Mouse (Mus musculus) CH12.LX (cell line): ENCODE data around the gene Uchl1. TPM values are rescaled to one million over a fixed set of nuclear protein-coding genes. Genes with fewer than 3 reads are reported as not detected.

Experiments
- DNase-seq: peaks from one replicate; pipeline ENCODE4 v3.0.0-alpha.2; 2013; ENCODE audit errors: extremely low read depth
- H3K27ac ChIP-seq: 2 replicates; pipeline ENCODE4 v1.5.1; 2012; ENCODE audit warnings: low read depth, mild to moderate bottlenecking, control low read depth, moderate library complexity; ENCODE audit not compliant: insufficient read depth
- H3K27me3 ChIP-seq: replicated peaks from 2 replicates; pipeline ENCODE3; 2012; ENCODE audit warnings: inconsistent platforms
- H3K36me3 ChIP-seq, 2 experiments: replicated peaks in 1 of 2; 2 replicates each; pipeline versions ENCODE3 to v1.6.1; 2012; ENCODE audit warnings: inconsistent platforms in 1 of 2, low read length in 1 of 2, mild to moderate bottlenecking in 1 of 2, mixed read lengths in 1 of 2, moderate library complexity in 1 of 2; ENCODE audit not compliant: control insufficient read depth in 1 of 2, insufficient read depth in 1 of 2
- H3K4me1 ChIP-seq, 2 experiments: 2 replicates each; pipeline ENCODE4 v1.6.1; 2012; ENCODE audit warnings: inconsistent platforms in 1 of 2, moderate library complexity in 1 of 2; ENCODE audit not compliant: insufficient read depth in 2 of 2, control insufficient read depth in 1 of 2
- H3K4me2 ChIP-seq: 2 replicates; pipeline ENCODE4 v1.6.1; 2012; ENCODE audit warnings: low read depth, mild to moderate bottlenecking, control low read depth; ENCODE audit not compliant: poor library complexity, insufficient read depth, severe bottlenecking
- H3K4me3 ChIP-seq, 3 experiments: fragments of 150-350 bp in 1 of 3; sonication (generic) in 1 of 3; replicated peaks in 1 of 3; 2 replicates each; pipeline versions ENCODE3 to v1.5.1; 2011 to 2012; ENCODE audit warnings: low read depth in 2 of 3, low read length in 2 of 3, mild to moderate bottlenecking in 2 of 3, moderate library complexity in 2 of 3, control low read depth in 1 of 3, improper control_type of control experiment in 1 of 3, inconsistent platforms in 1 of 3, mixed read lengths in 1 of 3; ENCODE audit not compliant: poor library complexity in 1 of 3
- H3K79me2 ChIP-seq: replicated peaks from 2 replicates; pipeline ENCODE4 v1.6.1; 2012; ENCODE audit warnings: mild to moderate bottlenecking, moderate library complexity; ENCODE audit not compliant: control insufficient read depth, poor library complexity, insufficient read depth, severe bottlenecking; ENCODE audit errors: extremely low read depth
- H3K9ac ChIP-seq: 2 replicates; pipeline ENCODE4 v1.6.1; 2012; ENCODE audit warnings: low read depth, mild to moderate bottlenecking, control low read depth, moderate library complexity; ENCODE audit not compliant: insufficient read depth
- H3K9me3 ChIP-seq: replicated peaks from 2 replicates; pipeline ENCODE3; 2012; ENCODE audit warnings: low read length, inconsistent platforms, mixed read lengths
- CTCF ChIP-seq, 2 experiments: IDR thresholded peaks in 1 of 2; conservative IDR thresholded peaks in 1 of 2; 2 replicates each; pipeline ENCODE4 v1.5.1; 2011 to 2012; ENCODE audit warnings: low read depth in 2 of 2, low read length in 2 of 2, improper control_type of control experiment in 1 of 2, inconsistent platforms in 1 of 2, mild to moderate bottlenecking in 1 of 2, moderate library complexity in 1 of 2
- ELF1 ChIP-seq: IDR thresholded peaks from 2 replicates; pipeline ENCODE4 v1.6.1; 2014; ENCODE audit warnings: low read depth, mild to moderate bottlenecking, inconsistent platforms, low read length, improper control_type of control experiment
- EP300 ChIP-seq: IDR thresholded peaks from 2 replicates; pipeline ENCODE4 v1.6.1; 2011; ENCODE audit warnings: low read length, improper control_type of control experiment
- ETS1 ChIP-seq: conservative IDR thresholded peaks from 2 replicates; pipeline ENCODE4 v1.6.1; 2012; ENCODE audit warnings: low read depth, mild to moderate bottlenecking, inconsistent platforms, low read length, improper control_type of control experiment, moderate library complexity
- HCFC1 ChIP-seq: IDR thresholded peaks from 2 replicates; pipeline ENCODE4 v1.6.1; 2012; ENCODE audit warnings: low read depth, mild to moderate bottlenecking, inconsistent platforms, low read length, improper control_type of control experiment
- IRF4 ChIP-seq: IDR thresholded peaks from 2 replicates; pipeline ENCODE4 v1.6.1; 2014; ENCODE audit warnings: low read depth, mild to moderate bottlenecking, inconsistent platforms, low read length, improper control_type of control experiment
- JUN ChIP-seq: IDR thresholded peaks from 2 replicates; pipeline ENCODE4 v1.6.1; 2011; ENCODE audit warnings: low read depth, mild to moderate bottlenecking, low read length, improper control_type of control experiment, moderate library complexity; ENCODE audit not compliant: insufficient read depth
- JUND ChIP-seq: conservative IDR thresholded peaks from 2 replicates; pipeline ENCODE4 v1.6.1; 2011; ENCODE audit warnings: low read depth, low read length, improper control_type of control experiment
- MAFK ChIP-seq: IDR thresholded peaks from 2 replicates; pipeline ENCODE4 v1.6.1; 2011; ENCODE audit warnings: low read length, improper control_type of control experiment; ENCODE audit not compliant: insufficient replicate concordance
- MAX ChIP-seq: IDR thresholded peaks from 2 replicates; pipeline ENCODE4 v1.6.1; 2011; ENCODE audit warnings: low read length, improper control_type of control experiment
- MAZ ChIP-seq: IDR thresholded peaks from 2 replicates; pipeline ENCODE4 v1.6.1; 2012; ENCODE audit warnings: low read depth, mild to moderate bottlenecking, inconsistent platforms, low read length, improper control_type of control experiment, moderate library complexity
- MEF2A ChIP-seq: IDR thresholded peaks from 2 replicates; pipeline ENCODE4 v1.6.1; 2014; ENCODE audit warnings: low read depth, mild to moderate bottlenecking, inconsistent platforms, low read length, improper control_type of control experiment, borderline replicate concordance
- MXI1 ChIP-seq: IDR thresholded peaks from 2 replicates; pipeline ENCODE4 v1.6.1; 2011; ENCODE audit warnings: mild to moderate bottlenecking, low read depth, low read length, improper control_type of control experiment
- MYC ChIP-seq: IDR thresholded peaks from 2 replicates; pipeline ENCODE4 v1.6.1; 2011; ENCODE audit warnings: low read depth, mild to moderate bottlenecking, improper control_type of control experiment, low read length
- POLR2AphosphoS2 ChIP-seq: IDR thresholded peaks from 2 replicates; pipeline ENCODE4 v1.6.1; 2011; ENCODE audit warnings: low read depth, low read length, improper control_type of control experiment
- RCOR1 ChIP-seq: conservative IDR thresholded peaks from 2 replicates; pipeline ENCODE4 v1.6.1; 2012; ENCODE audit warnings: low read depth, mild to moderate bottlenecking, inconsistent platforms, low read length, improper control_type of control experiment
- SIN3A ChIP-seq: IDR thresholded peaks from 2 replicates; pipeline ENCODE4 v1.6.1; 2012; ENCODE audit warnings: low read length, improper control_type of control experiment, inconsistent platforms
- TBP ChIP-seq: conservative IDR thresholded peaks from 2 replicates; pipeline ENCODE4 v1.6.1; 2011; ENCODE audit warnings: low read depth, low read length, improper control_type of control experiment
- USF1 ChIP-seq: IDR thresholded peaks from 2 replicates; pipeline ENCODE4 v1.6.1; 2014; ENCODE audit warnings: low read depth, mild to moderate bottlenecking, inconsistent platforms, low read length, improper control_type of control experiment
- ZC3H11A ChIP-seq: IDR thresholded peaks from 2 replicates; pipeline ENCODE4 v1.6.1; 2012; ENCODE audit warnings: low read depth, mild to moderate bottlenecking, inconsistent platforms, low read length, improper control_type of control experiment
- ZKSCAN1 ChIP-seq: IDR thresholded peaks from 2 replicates; pipeline ENCODE4 v1.6.1; 2012; ENCODE audit warnings: low read depth, inconsistent platforms, low read length, improper control_type of control experiment, borderline replicate concordance
- ZMIZ1 ChIP-seq: IDR thresholded peaks from 2 replicates; pipeline ENCODE4 v1.6.1; 2012; ENCODE audit warnings: low read depth, mild to moderate bottlenecking, inconsistent platforms, low read length, improper control_type of control experiment
- dilution Hi-C: fragments of 300-500 bp; cut with MboI; formaldehyde crosslinking; loops from 2 replicates; pipeline ENCODE4 v1.14.3; 2020; ENCODE audit warnings: low sequenced_read_pairs; ENCODE audit not compliant: extremely low pct_unique_long_range_greater_than_20kb, extremely low pct_ligation_motif_present
- in situ Hi-C: fragments of 300-500 bp; cut with MboI; formaldehyde crosslinking; loops from 3 replicates; pipeline ENCODE4 v1.14.3; 2019; ENCODE audit warnings: low sequenced_read_pairs, low pct_ligation_motif_present, low pct_unique_long_range_greater_than_20kb, mixed read lengths
- polyA plus RNA-seq: library from polyadenylated mRNA; unstranded; fragments of >175 nt; gene quantifications from 2 replicates; pipeline ENCODE4 v1.2.1, GENCODE M21; 2012; ENCODE audit warnings: low read depth; ENCODE audit not compliant: insufficient read length
- total RNA-seq, 2 experiments: library from RNA; depleted of rRNA; stranded (reverse); fragments of 300-350 nt in 1 of 2; fragments of >200 nt in 1 of 2; gene quantifications; 2 replicates each; pipeline ENCODE4 v1.2.3; 2012 to 2014

Gene Uchl1
- total and polyA plus RNA-seq, 3 experiments: not detected

- no peak for TF ChIP-seq MAFK
- no peak for TF ChIP-seq MAZ
- no peak for TF ChIP-seq ELF1
- TF ChIP-seq EP300: no peak
- TF ChIP-seq JUND: no peak
- no peak for TF ChIP-seq HCFC1
- no peak for TF ChIP-seq CTCF (conservative IDR thresholded peaks at IDR 0.05 in 1 of 2, IDR thresholded peaks at IDR 0.05 in 1 of 2; ENCODE audit: low read depth in 2 of 2, low read length in 2 of 2)
- no peak for TF ChIP-seq USF1
- TF ChIP-seq IRF4: no peak
- TF ChIP-seq POLR2AphosphoS2: no peak
- TF ChIP-seq TBP: no peak
- TF ChIP-seq ZMIZ1: no peak
- no peak overlapping the region for H3K4me3 ChIP-seq
- no peak overlapping the region for H3K4me2 ChIP-seq
- no peaks in the 10 kb centered on the region for H3K36me3 ChIP-seq
- in situ Hi-C loops (loop anchor here (25.0 kb wide), 1 partner anchor 242 kb away; no protein-coding TSS in a partner anchor), dilution Hi-C loops (no loop called here)
- no peaks in the 10 kb centered on the region for H3K79me2 ChIP-seq
- no peaks in the 10 kb centered on the region for H3K9me3 ChIP-seq
- DNase-seq: no peak
- H3K9ac ChIP-seq: no peak overlapping the region
- no peak overlapping the region for H3K27ac ChIP-seq
- no peaks in the 10 kb centered on the region for H3K4me1 ChIP-seq
- H3K27me3 ChIP-seq: no peaks in the 10 kb centered on the region
These were observed 21.7 kb upstream of the Uchl1 start for GRCm38 (mm10) chr5:66654220-66654619.

DNA sequence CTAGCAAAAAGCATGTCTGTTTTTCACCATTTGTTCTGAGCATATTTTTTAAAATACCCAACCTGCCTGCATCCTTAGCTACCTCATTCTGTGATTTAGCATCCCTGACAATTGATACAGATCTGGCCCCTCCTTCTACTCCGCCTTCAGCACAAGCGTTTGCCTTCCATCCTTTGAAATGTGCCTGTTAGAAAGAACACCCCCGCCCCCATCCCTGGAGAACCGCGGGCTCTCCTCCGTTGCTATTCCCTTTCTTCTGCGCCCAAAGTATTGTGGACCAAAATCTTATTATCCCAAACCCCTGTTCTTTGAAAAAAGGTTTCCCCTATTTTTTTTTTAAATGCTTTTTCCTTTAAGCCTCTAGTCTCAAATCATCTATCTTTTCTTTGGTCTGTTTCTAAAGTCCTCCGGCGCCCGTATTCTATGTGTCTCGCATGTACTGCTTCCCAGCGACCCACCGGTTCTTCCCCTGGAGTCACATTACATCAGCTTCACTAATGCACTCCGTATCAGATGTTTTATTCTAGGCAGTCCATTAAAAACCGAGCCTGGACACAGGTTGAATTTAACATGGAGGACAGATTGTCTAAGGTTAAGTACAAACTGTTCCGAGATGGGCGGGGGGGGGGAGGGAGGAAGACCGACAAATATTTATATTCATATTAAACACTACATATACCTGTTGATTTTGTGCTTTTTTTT lies 551 bp upstream of the Uchl1 start:
- no peak for DNase-seq
- TF ChIP-seq MAX (no peak), MYC (no peak), SIN3A (no peak), JUND (no peak), MEF2A (no peak), RCOR1 (no peak), ZKSCAN1 (no peak), POLR2AphosphoS2 (no peak), ETS1 (no peak), EP300 (no peak), ZC3H11A (no peak), MXI1 (no peak), JUN (no peak)
- Histone ChIP-seq H3K4me1 (peaks cover 0 to 12% of the 10 kb centered on the region in 2 experiments; a peak in 2 of 4 replicates), H3K4me3 (no peak overlapping the region), H3K27ac (no peak overlapping the region), H3K9me3 (peaks cover 4% of the 10 kb centered on the region), H3K27me3 (no peaks in the 10 kb centered on the region), H3K9ac (no peak overlapping the region), H3K36me3 (no peaks in the 10 kb centered on the region), H3K4me2 (no peak overlapping the region), H3K79me2 (no peaks in the 10 kb centered on the region)
- dilution Hi-C loops: no loop called here
- in situ Hi-C loops: no loop called here
